Mouse (Mus musculus) kidney, postnatal 0 days (tissue): Measurements from ENCODE around the gene Zfyve1. TPM values are rescaled to one million over a fixed set of nuclear protein-coding genes. Genes with fewer than 3 reads are reported as not detected.

Experiments
- ATAC-seq: fragments of 200-750 bp; cut with Nextera tagmentation; replicated peaks from 2 replicates; pipeline ENCODE4 v1.8.0; 2017; ENCODE audit warnings: low read depth, moderate number of reproducible peaks, moderate TSS enrichment, moderate library complexity; ENCODE audit not compliant: low FRiP score
- DNase-seq: peaks from one replicate; pipeline ENCODE4 v3.0.0-alpha.2; 2016; ENCODE audit warnings: low spot score
- H3K27ac ChIP-seq: fragments of 300-500 bp; sonication (generic); 2 replicates; pipeline ENCODE4 v1.5.1; 2014; ENCODE audit warnings: mild to moderate bottlenecking
- H3K27me3 ChIP-seq: fragments of 300-500 bp; sonication (generic); 2 replicates; pipeline ENCODE4 v1.6.1; 2014; ENCODE audit warnings: low read length, mixed read lengths; ENCODE audit not compliant: insufficient read depth
- H3K36me3 ChIP-seq: fragments of 300-500 bp; sonication (generic); 2 replicates; pipeline ENCODE4 v1.6.1; 2014; ENCODE audit warnings: low read length, mixed read lengths; ENCODE audit not compliant: insufficient read depth
- H3K4me1 ChIP-seq: fragments of 300-500 bp; sonication (generic); replicated peaks from 2 replicates; pipeline ENCODE4 v1.6.1; 2014; ENCODE audit warnings: antibody characterized with exemption, low read length, mixed read lengths; ENCODE audit not compliant: insufficient read depth
- H3K4me2 ChIP-seq: fragments of 300-500 bp; sonication (generic); 2 replicates; pipeline ENCODE4 v1.6.1; 2014; ENCODE audit warnings: mild to moderate bottlenecking, low read length, moderate library complexity, mixed read lengths
- H3K4me3 ChIP-seq: fragments of 300-500 bp; sonication (generic); replicated peaks from 2 replicates; pipeline ENCODE4 v1.5.1; 2014; ENCODE audit warnings: low read depth, low read length
- H3K9ac ChIP-seq: fragments of 300-500 bp; sonication (generic); 2 replicates; pipeline ENCODE4 v1.6.1; 2014; ENCODE audit warnings: low read depth, low read length
- H3K9me3 ChIP-seq: fragments of 300-500 bp; sonication (generic); replicated peaks from 2 replicates; pipeline ENCODE4 v1.6.1; 2016; ENCODE audit warnings: low read length, inconsistent platforms, mixed read lengths
- CTCF ChIP-seq: IDR thresholded peaks from 2 replicates; pipeline ENCODE4 v1.5.1; 2016; ENCODE audit warnings: antibody characterized with exemption, low read depth, mild to moderate bottlenecking, moderate library complexity
- WGBS: fragments of 180-500 bp; shearing (Covaris S2); extraction: QIAGEN DNeasy Blood & Tissue Kit; methylation state at CpG from one replicate; pipeline ENCODE4 v1.1.7; 2014; 5-methylcytosine and 5-hydroxymethylcytosine counted together
- polyA plus RNA-seq: library from polyadenylated mRNA; unstranded; fragments of >200 nt; fragmentation: Nextera tagmentation; extraction: Ambion mirVana; gene quantifications from 2 replicates; pipeline ENCODE4 v1.2.1, GENCODE M21; 2015

The Zfyve1 gene
- polyA plus RNA-seq, 1 experiment from 2014 or later: 11.9 TPM

DNA sequence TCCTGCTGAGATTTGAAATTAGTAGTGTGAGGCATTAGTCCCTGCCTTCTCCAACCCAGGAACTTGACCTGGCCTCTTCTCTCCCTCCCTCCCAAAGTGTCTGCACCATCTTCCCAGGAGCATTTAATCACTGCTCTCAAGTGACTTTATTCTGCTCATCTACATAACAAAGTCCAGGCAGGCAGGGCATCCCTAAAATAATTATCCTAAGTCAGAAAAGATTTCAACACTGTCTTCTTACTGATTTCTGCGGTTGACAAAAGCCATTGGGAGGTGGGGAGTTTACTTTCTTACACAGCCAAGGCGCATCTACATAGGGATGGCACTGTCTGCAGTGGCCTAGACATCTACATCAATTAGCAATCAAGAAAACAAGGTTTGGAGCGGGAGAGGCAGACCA, 27.2 kb downstream of the Zfyve1 start:
- peaks cover 42% of the 10 kb centered on the region for H3K36me3 ChIP-seq
- no peak for ATAC-seq
- no peak overlapping the region for H3K4me2 ChIP-seq
- H3K4me1 ChIP-seq: no peaks in the 10 kb centered on the region
- H3K27ac ChIP-seq: no peak overlapping the region
- H3K9me3 ChIP-seq: no peaks in the 10 kb centered on the region
- H3K4me3 ChIP-seq: no peak overlapping the region
- no peak overlapping the region for H3K9ac ChIP-seq
- 82% methylated on average over 3 of the region's 3 CpGs for WGBS
- no peak for TF ChIP-seq CTCF
- no peaks in the 10 kb centered on the region for H3K27me3 ChIP-seq
- DNase-seq: no peak

DNA sequence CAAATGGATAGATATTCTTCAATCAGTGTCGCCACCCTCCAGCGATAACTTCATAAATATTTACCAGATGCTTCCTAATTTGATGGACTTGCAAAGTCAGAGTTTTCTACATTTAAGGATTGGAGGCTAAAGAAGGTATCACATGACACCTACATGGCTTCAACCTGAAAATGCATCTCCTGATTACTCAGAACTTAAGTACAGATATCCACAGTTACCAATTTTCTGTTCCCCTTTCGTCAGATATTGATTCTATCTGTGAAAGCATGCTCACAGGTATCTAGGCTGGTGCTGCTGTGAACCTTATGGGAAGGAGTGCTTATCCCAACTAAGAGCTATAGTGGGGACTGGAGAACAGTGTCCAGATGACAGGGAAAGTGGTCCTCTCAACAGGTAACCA, 34.4 kb downstream of the Zfyve1 start:
- no peak for TF ChIP-seq CTCF
- H3K9me3 ChIP-seq: no peaks in the 10 kb centered on the region
- H3K9ac ChIP-seq: no peak overlapping the region
- DNase-seq (no peak), ATAC-seq (no peak)
- no peaks in the 10 kb centered on the region for H3K4me1 ChIP-seq
- no peak overlapping the region for H3K4me2 ChIP-seq
- no peaks in the 10 kb centered on the region for H3K27me3 ChIP-seq
- 94% methylated on average over 3 of the region's 3 CpGs for WGBS
- no peak overlapping the region for H3K4me3 ChIP-seq
- no peak overlapping the region for H3K27ac ChIP-seq
- H3K36me3 ChIP-seq: peaks cover 28% of the 10 kb centered on the region; the same call in 1 of the 2 replicates

DNA sequence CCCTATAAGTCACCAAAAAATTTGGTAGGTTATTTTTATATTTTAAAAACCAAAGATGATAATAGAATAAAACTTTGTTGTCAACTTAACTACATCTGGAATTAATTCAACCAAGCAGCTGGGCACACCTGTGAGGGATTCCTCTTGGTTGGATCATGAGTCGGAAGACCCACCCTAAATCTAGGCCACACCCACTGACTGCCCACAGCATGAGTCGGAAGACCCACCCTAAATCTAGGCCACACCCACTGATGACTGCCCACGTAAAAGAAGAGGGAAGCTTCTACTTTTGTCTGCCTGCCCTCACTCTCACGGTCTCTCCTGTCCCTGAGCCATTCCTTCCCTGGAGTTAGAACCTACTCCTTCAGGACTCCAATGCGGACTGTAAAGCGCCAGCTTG, 36.8 kb downstream of the Zfyve1 start:
- H3K4me3 ChIP-seq: no peak overlapping the region
- ATAC-seq: no peak
- H3K36me3 ChIP-seq: peaks cover 29% of the 10 kb centered on the region
- no peak for DNase-seq
- no peaks in the 10 kb centered on the region for H3K4me1 ChIP-seq
- H3K9me3 ChIP-seq: no peaks in the 10 kb centered on the region
- no peak overlapping the region for H3K27ac ChIP-seq
- no peaks in the 10 kb centered on the region for H3K27me3 ChIP-seq
- 77% methylated on average over 6 of the region's 6 CpGs for WGBS
- no peak overlapping the region for H3K4me2 ChIP-seq
- H3K9ac ChIP-seq: no peak overlapping the region
- TF ChIP-seq CTCF: no peak

DNA sequence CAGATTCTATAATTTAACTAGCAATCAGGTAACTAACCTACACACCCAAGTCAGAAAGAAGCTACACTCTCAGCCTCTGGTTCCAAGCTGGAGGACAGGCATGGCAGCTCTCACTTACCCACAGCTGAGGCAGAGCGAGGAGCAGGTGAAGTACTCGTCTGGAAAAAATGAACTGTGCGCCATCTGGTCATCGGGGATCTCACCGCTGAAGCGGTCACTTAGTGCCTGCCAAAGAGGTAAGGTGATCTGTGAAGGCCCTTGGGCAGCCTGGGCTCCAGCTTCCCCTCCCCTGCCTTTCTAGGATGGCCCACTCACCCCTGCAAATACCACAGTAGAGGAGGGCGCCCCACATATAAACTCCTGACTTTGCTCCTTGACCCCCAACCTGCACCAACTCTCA, 38.5 kb downstream of the Zfyve1 start:
- Histone ChIP-seq H3K9ac (no peak overlapping the region), H3K36me3 (peaks cover 37% of the 10 kb centered on the region), H3K4me2 (no peak overlapping the region), H3K4me3 (no peak overlapping the region), H3K4me1 (no peaks in the 10 kb centered on the region), H3K9me3 (no peaks in the 10 kb centered on the region), H3K27ac (no peak overlapping the region), H3K27me3 (no peaks in the 10 kb centered on the region)
- ATAC-seq: no peak
- no peak for TF ChIP-seq CTCF
- 65% methylated on average over 7 of the region's 7 CpGs for WGBS
- DNase-seq: no peak

DNA sequence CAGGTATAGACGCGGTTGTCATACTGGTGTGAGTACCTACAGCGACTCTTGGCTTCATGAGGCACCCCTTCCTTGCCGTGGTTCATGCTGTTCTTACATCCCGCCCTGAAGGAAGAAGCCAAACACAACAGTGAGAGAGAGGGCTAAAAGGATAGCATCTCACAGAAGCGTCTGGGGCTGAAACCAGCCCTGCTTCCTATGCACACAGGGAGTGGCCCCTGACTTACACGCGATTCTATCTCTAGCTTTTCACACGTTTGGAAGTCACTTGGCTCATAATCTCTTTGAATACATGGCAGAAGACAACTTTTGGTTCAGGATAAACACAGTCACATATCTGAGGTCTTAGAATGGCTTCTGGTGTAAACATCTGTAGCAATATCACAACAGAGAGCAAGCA, 41.4 kb downstream of the Zfyve1 start:
- peaks cover 58% of the 10 kb centered on the region for H3K36me3 ChIP-seq
- no peak overlapping the region for H3K27ac ChIP-seq
- TF ChIP-seq CTCF: no peak
- 73% methylated on average over 9 of the region's 9 CpGs for WGBS
- H3K4me1 ChIP-seq: no peaks in the 10 kb centered on the region
- H3K4me2 ChIP-seq: no peak overlapping the region
- no peak overlapping the region for H3K9ac ChIP-seq
- no peak for ATAC-seq
- H3K9me3 ChIP-seq: no peaks in the 10 kb centered on the region
- H3K27me3 ChIP-seq: no peaks in the 10 kb centered on the region
- no peak for DNase-seq
- H3K4me3 ChIP-seq: no peak overlapping the region

DNA sequence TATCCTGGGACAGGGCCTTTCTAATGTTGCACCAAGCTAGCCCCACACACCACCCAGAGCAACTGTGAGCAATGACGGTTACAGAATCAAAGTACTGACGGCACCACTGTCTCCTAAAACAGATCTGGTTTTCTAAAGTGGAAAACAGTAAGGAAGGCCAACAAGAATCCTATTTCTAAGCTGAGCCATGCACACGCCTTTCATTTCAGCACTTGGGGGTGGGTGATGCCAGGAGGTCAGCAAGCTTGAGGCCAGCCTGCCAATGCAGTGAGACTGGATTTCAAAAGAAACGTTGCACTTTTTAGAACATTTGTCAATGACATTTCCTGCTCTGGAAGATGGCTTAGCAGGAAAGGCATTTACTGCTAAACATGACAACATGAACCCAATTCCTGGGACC, 43.2 kb downstream of the Zfyve1 start:
- WGBS: 71% methylated on average over 4 of the region's 4 CpGs

DNA sequence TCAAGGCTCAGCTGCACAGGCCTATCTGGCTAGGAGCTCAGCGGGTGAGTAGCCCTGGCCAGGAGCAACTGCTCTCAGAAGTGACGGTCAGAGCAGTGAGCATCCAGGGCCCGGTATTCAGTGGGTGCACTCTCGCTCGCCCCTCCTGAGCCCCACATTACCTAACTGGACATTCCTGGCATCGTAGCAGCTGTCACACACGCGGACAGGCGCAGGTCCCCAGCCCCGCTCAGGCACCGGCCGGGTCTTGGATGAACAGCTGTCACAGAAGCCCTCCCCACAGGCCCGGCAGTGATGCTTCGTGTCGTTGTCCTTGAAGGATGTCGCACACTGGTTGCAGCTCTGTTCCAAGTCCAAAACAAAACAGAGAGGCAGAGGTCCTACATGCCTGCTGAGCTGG, 45.7 kb downstream of the Zfyve1 start:
- H3K27me3 ChIP-seq: no peaks in the 10 kb centered on the region
- no peak overlapping the region for H3K9ac ChIP-seq
- 89% methylated on average over 16 of the region's 16 CpGs for WGBS
- H3K27ac ChIP-seq: no peak overlapping the region
- no peak for TF ChIP-seq CTCF
- no peak overlapping the region for H3K4me2 ChIP-seq
- peaks cover 76% of the 10 kb centered on the region for H3K36me3 ChIP-seq
- H3K4me3 ChIP-seq: no peak overlapping the region
- no peaks in the 10 kb centered on the region for H3K4me1 ChIP-seq
- ATAC-seq (no peak), DNase-seq (no peak)
- H3K9me3 ChIP-seq: no peaks in the 10 kb centered on the region

More for the DNA sequence above, 43.2 kb downstream of the Zfyve1 start:
- no peaks in the 10 kb centered on the region for H3K9me3 ChIP-seq
- H3K9ac ChIP-seq: no peak overlapping the region
- no peak for TF ChIP-seq CTCF
- H3K27ac ChIP-seq: no peak overlapping the region
- H3K4me3 ChIP-seq: no peak overlapping the region
- H3K4me1 ChIP-seq: no peaks in the 10 kb centered on the region
- no peak overlapping the region for H3K4me2 ChIP-seq
- no peaks in the 10 kb centered on the region for H3K27me3 ChIP-seq
- DNase-seq (no peak), ATAC-seq (no peak)
- H3K36me3 ChIP-seq: peaks cover 67% of the 10 kb centered on the region
